In genomic region chr13:60701671-60702171, GRCm38 (mm10) we compare ENCODE assay signal across 13 mouse cellular contexts.
DNase-seq lines count a peak whose midpoint lies in the region; ATAC-seq and TF ChIP-seq lines count a peak whose summit lies in the region.
"Had no signal": no experiment of that assay in that cellular context is flagged by ENCODE, and none has a peak within 500 bp of the region (broad histone marks: within the 10 kb centered on the region; RNA-seq: fewer than 3 reads in every experiment).

No protein-coding gene starts in this region.

- 23% methylated on average over 12 of the region's 12 CpGs for WGBS in liver, adult 2 months
- 86% methylated on average over 12 of the region's 12 CpGs for WGBS in liver, embryonic 12.5 days (ENCODE audit: insufficient replicate concordance)

- peaks cover 2% of the 10 kb centered on the region; the same call in 1 of the 2 replicates for H3K36me3 ChIP-seq in liver, adult 2 months (ENCODE audit: control insufficient read depth, insufficient read depth, low read length)
- H3K36me3 ChIP-seq in liver, embryonic 12.5 days = peaks cover 15% of the 10 kb centered on the region; the same call in 1 of the 2 replicates

- no peaks in the 10 kb centered on the region for H3K9me3 ChIP-seq in liver, embryonic 12.5 days (replicated peaks)
- H3K9me3 ChIP-seq: hindbrain, embryonic 12.5 days; midbrain, embryonic 12.5 days; neural tube, embryonic 12.5 days had no signal

- no peaks in the 10 kb centered on the region for H3K27me3 ChIP-seq in liver, adult 2 months (ENCODE audit: control insufficient read depth, insufficient read depth, low read length)
- no peaks in the 10 kb centered on the region for H3K27me3 ChIP-seq in liver, embryonic 12.5 days (replicated peaks)
- H3K27me3 ChIP-seq: hindbrain, embryonic 12.5 days; midbrain, embryonic 12.5 days; neural tube, embryonic 12.5 days had no signal

- peak; percentile 24 for DNase-seq in adrenal gland, adult 8-10 months
- DNase-seq in adrenal gland, postnatal 4 days (ENCODE audit: low spot score in 2 of 2) = no peak
- DNase-seq in liver, adult 2 months (ENCODE audit: extremely low read depth, low read depth, low spot score) = peak; percentile 97
- DNase-seq in kidney, postnatal 36 days = peak; percentile 73 to 80
- peak; percentile 69 for DNase-seq in skeletal muscle tissue, adult 2 months (ENCODE audit: low read depth, low spot score)
- DNase-seq in cerebellum, adult 9-11 months = no peak
- DNase-seq: right cerebral cortex, adult 18-20 months had no signal

- no peak overlapping the region for H3K4me2 ChIP-seq in liver, embryonic 12.5 days
- H3K4me2 ChIP-seq: hindbrain, embryonic 12.5 days; midbrain, embryonic 12.5 days; neural tube, embryonic 12.5 days had no signal

- H3K4me1 ChIP-seq in liver, adult 2 months (ENCODE audit: control insufficient read depth, insufficient read depth, low read length) = peaks cover 21% of the 10 kb centered on the region
- H3K4me1 ChIP-seq in liver, embryonic 12.5 days = peaks cover under 1% of the 10 kb centered on the region; the same call in 1 of the 2 replicates

- no peak for TF ChIP-seq POLR2A in liver, adult 2 months (IDR thresholded peaks at IDR 0.05; ENCODE audit: extremely low read depth, insufficient read depth, low read length)

- peak overlapping the region; percentile 87 for H3K27ac ChIP-seq in liver, adult 2 months (replicated peaks; ENCODE audit: insufficient read depth, low read depth, low read length)
- H3K27ac ChIP-seq in liver, embryonic 12.5 days = no peak overlapping the region
- H3K27ac ChIP-seq: hindbrain, embryonic 12.5 days; midbrain, embryonic 12.5 days; neural tube, embryonic 12.5 days had no signal

- no peak overlapping the region for H3K9ac ChIP-seq in liver, adult 2 months (ENCODE audit: low read depth, low read length)
- H3K9ac ChIP-seq in liver, embryonic 12.5 days = no peak overlapping the region
- H3K9ac ChIP-seq: hindbrain, embryonic 12.5 days; midbrain, embryonic 12.5 days; neural tube, embryonic 12.5 days had no signal

- no peak for TF ChIP-seq CTCF in liver, adult 2 months (IDR thresholded peaks at IDR 0.05; ENCODE audit: low read depth, low read length)

- H3K4me3 ChIP-seq in liver, adult 2 months (ENCODE audit: insufficient read depth, low read depth, low read length) = no peak overlapping the region
- no peak overlapping the region for H3K4me3 ChIP-seq in liver, embryonic 12.5 days
- H3K4me3 ChIP-seq: erythroblast, embryonic 14.5 days; hindbrain, embryonic 12.5 days; midbrain, embryonic 12.5 days; neural tube, embryonic 12.5 days had no signal

- no peak for ATAC-seq in liver, embryonic 12.5 days
- no peak for ATAC-seq in frontal cortex, adult (ENCODE audit: low TSS enrichment)

- peaks cover 9% of the 10 kb centered on the region; the same call in 1 of the 2 replicates for H3K79me2 ChIP-seq in liver, adult 2 months (ENCODE audit: control insufficient read depth, insufficient read depth, low read length)

Comparison
In these comparisons a context has a peak if more than half of its experiments do, and no peak if none do; other contexts are left out.
1. DNase-seq: peak in adrenal gland, adult 8-10 months (single experiment), liver, adult 2 months (single experiment), kidney, postnatal 36 days (2 of 2) and skeletal muscle tissue, adult 2 months (single experiment); none in adrenal gland, postnatal 4 days (0 of 2) and cerebellum, adult 9-11 months (single experiment).